In the genomic region with DNA sequence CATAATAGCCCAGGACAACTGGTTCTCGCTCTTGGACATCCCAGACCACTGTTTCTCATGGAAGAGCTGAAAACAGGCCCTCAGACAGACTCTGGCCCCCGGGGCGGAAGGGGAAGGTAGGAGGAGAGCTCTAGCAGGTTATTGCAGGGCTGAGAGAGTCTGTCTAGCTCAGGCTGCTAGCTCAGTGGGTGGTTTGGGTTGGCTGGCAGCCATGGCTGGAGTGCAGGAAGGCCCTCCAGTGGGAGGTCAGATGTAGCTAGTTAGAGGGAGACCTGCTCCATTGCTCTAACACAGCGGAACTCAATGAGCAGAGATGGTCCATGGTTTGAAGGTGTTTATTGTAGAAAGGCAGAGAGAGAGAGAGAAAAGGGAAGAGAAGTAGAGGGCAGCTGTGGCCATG, we compare ENCODE assay signal across 26 mouse cellular contexts.
DNase-seq lines count a peak whose midpoint lies in the region; ATAC-seq lines count a peak whose summit lies in the region.
"Had no signal": no experiment of that assay in that cellular context is flagged by ENCODE, and none has a peak within 500 bp of the region (broad histone marks: within the 10 kb centered on the region; RNA-seq: fewer than 3 reads in every experiment).

No protein-coding gene starts in this region.

- no peaks in the 10 kb centered on the region for H3K36me3 ChIP-seq in forebrain, embryonic 14.5 days (ENCODE audit: control insufficient read depth, insufficient read depth, low read length)
- H3K36me3 ChIP-seq: embryonic facial prominence, embryonic 15.5 days; forebrain, embryonic 10.5 days; forebrain, embryonic 15.5 days; heart, embryonic 15.5 days; hindbrain, embryonic 15.5 days had no signal

- 82% methylated on average over 4 of the region's 4 CpGs for WGBS in forebrain, embryonic 14.5 days

- peak; percentile 28 for DNase-seq in cerebellum, adult 11 months
- no peak for DNase-seq in cerebellum, postnatal 4 days (ENCODE audit: low spot score in 2 of 2)
- DNase-seq in NIH3T3 (ENCODE audit: low read depth) = peak; percentile 14
- DNase-seq in cerebellum, adult 8-10 months = peak; percentile 33
- DNase-seq in cerebellum, postnatal 14 days = peak; percentile 22 to 25
- DNase-seq in layer of hippocampus, adult 9-10 months (ENCODE audit: low spot score) = no peak
- DNase-seq in gastrocnemius, adult 18-20 months (ENCODE audit: low spot score) = no peak
- DNase-seq in forebrain, embryonic 14.5 days (ENCODE audit: low spot score) = no peak
- DNase-seq: adrenal gland, adult 2 months; adrenal gland, postnatal 25 days; B cell, adult 2 months; embryo, embryonic 11 days; gastrocnemius, postnatal 10 days; heart, adult 18-20 months; heart, postnatal 14 days; kidney, adult 2 months had no signal

- H3K27me3 ChIP-seq in forebrain, embryonic 14.5 days (replicated peaks; ENCODE audit: control insufficient read depth, insufficient read depth, low read length) = no peaks in the 10 kb centered on the region
- H3K27me3 ChIP-seq: embryonic facial prominence, embryonic 15.5 days; forebrain, embryonic 15.5 days; heart, embryonic 15.5 days; hindbrain, embryonic 15.5 days had no signal

- no peak overlapping the region for H3K27ac ChIP-seq in forebrain, embryonic 14.5 days (ENCODE audit: low read depth, low read length)
- H3K27ac ChIP-seq: embryonic facial prominence, embryonic 15.5 days; forebrain, embryonic 10.5 days; forebrain, embryonic 15.5 days; heart, embryonic 15.5 days; hindbrain, embryonic 15.5 days had no signal

- no peaks in the 10 kb centered on the region for H3K4me1 ChIP-seq in forebrain, embryonic 14.5 days (ENCODE audit: control insufficient read depth, insufficient read depth, low read length)
- H3K4me1 ChIP-seq: embryonic facial prominence, embryonic 15.5 days; forebrain, embryonic 10.5 days; forebrain, embryonic 15.5 days; heart, embryonic 15.5 days had no signal

- no peak overlapping the region for H3K4me3 ChIP-seq in forebrain, embryonic 14.5 days (ENCODE audit: low read depth, low read length)
- H3K4me3 ChIP-seq: embryonic facial prominence, embryonic 15.5 days; erythroblast, embryonic 14.5 days; forebrain, embryonic 10.5 days; forebrain, embryonic 15.5 days; heart, embryonic 15.5 days; hindbrain, embryonic 15.5 days had no signal

- no peak overlapping the region for H3K4me2 ChIP-seq in forebrain, embryonic 14.5 days (ENCODE audit: low read length)
- H3K4me2 ChIP-seq: embryonic facial prominence, embryonic 15.5 days; forebrain, embryonic 15.5 days; heart, embryonic 11.5 days; heart, embryonic 15.5 days; hindbrain, embryonic 15.5 days had no signal

- H3K9me3 ChIP-seq in forebrain, embryonic 14.5 days (replicated peaks; ENCODE audit: control insufficient read depth, low read length) = no peaks in the 10 kb centered on the region
- H3K9me3 ChIP-seq: embryonic facial prominence, embryonic 15.5 days; forebrain, embryonic 10.5 days; forebrain, embryonic 15.5 days; heart, embryonic 15.5 days; hindbrain, embryonic 15.5 days had no signal

- no peak for ATAC-seq in forebrain, embryonic 14.5 days
- ATAC-seq: activated CD4-positive, CD25-positive, alpha-beta regulatory T cell, adult 4 months; forebrain, embryonic 15.5 days; intestine, embryonic 16.5 days; Patski had no signal

- no peak overlapping the region for H3K9ac ChIP-seq in forebrain, embryonic 14.5 days (ENCODE audit: low read length)
- H3K9ac ChIP-seq: embryonic facial prominence, embryonic 15.5 days; forebrain, embryonic 15.5 days; heart, embryonic 15.5 days; hindbrain, embryonic 15.5 days had no signal

Comparison
In these comparisons a context has a peak if more than half of its experiments do, and no peak if none do; other contexts are left out.
1. DNase-seq: peak in cerebellum, adult 11 months (single experiment), NIH3T3 (single experiment), cerebellum, adult 8-10 months (single experiment) and cerebellum, postnatal 14 days (2 of 2); none in cerebellum, postnatal 4 days (0 of 2), layer of hippocampus, adult 9-10 months (single experiment), gastrocnemius, adult 18-20 months (single experiment) and forebrain, embryonic 14.5 days (single experiment).